Comparison of ENCODE assay signal across 8 mouse cellular contexts in genomic region chr1:180848511-180849241, GRCm38 (mm10). TPM values are rescaled to one million over a fixed set of nuclear protein-coding genes. Genes with fewer than 3 reads are reported as not detected.
A peak's percentile ranks its signal among the peaks of the same experiment; 100 is the strongest.
DNase-seq lines count a peak whose midpoint lies in the region; ATAC-seq and TF ChIP-seq lines count a peak whose summit lies in the region.

No protein-coding gene starts in this region.

- H3K4me2 ChIP-seq in hindbrain, embryonic 11.5 days (replicated peaks; ENCODE audit: low read depth, low read length), result peak overlapping the region; percentile 32
- H3K4me2 ChIP-seq in lung, postnatal 0 days (replicated peaks; ENCODE audit: low read depth, low read length), result peak overlapping the region; percentile 51

- peak overlapping the region; percentile 24 for H3K9ac ChIP-seq in hindbrain, embryonic 11.5 days (ENCODE audit: low read depth, low read length)
- peak overlapping the region; percentile 30; the same call in 1 of the 2 replicates for H3K9ac ChIP-seq in lung, postnatal 0 days (replicated peaks; ENCODE audit: low read depth)

- TF ChIP-seq CTCF in lung, postnatal 0 days (IDR thresholded peaks at IDR 0.05), result no peak

- H3K9me3 ChIP-seq in hindbrain, embryonic 11.5 days (ENCODE audit: control insufficient read depth, low read length), result no peaks in the 10 kb centered on the region
- H3K9me3 ChIP-seq in lung, postnatal 0 days (ENCODE audit: low read length), result no peaks in the 10 kb centered on the region

- peak; percentile 78 for DNase-seq in Muller cell, postnatal 12 days (ENCODE audit: inconsistent ontology term)
- DNase-seq in cerebellum, postnatal 10 days, result peak; percentile 88 to 92
- peak; percentile 27 to 33 for DNase-seq in frontal cortex, postnatal 14 days (ENCODE audit: low spot score in 2 of 2)
- peak; percentile 47 for DNase-seq in hindbrain, embryonic 11.5 days (ENCODE audit: low spot score)
- peak; percentile 54 to 64 for DNase-seq in layer of hippocampus, postnatal 10 days (ENCODE audit: low spot score in 2 of 2)
- DNase-seq in lung, postnatal 0 days (ENCODE audit: low spot score), result peak; percentile 95
- peak; percentile 31 for DNase-seq in ovary, postnatal 14 days (ENCODE audit: low spot score)
- peak; percentile 69 for DNase-seq in thymus, postnatal 4 days

- no peaks in the 10 kb centered on the region for H3K36me3 ChIP-seq in hindbrain, embryonic 11.5 days (ENCODE audit: control insufficient read depth, insufficient read depth, low read length)
- H3K36me3 ChIP-seq in lung, postnatal 0 days (ENCODE audit: insufficient read depth, low read length), result 0 out of 2 replicates have a peak, but pooled peaks cover 2% of the 10 kb centered on the region

- ATAC-seq in hindbrain, embryonic 11.5 days (ENCODE audit: low FRiP score), result peak; percentile 11; the same call in 1 of the 2 replicates
- ATAC-seq in lung, postnatal 0 days, result peak; percentile 49

- H3K27ac ChIP-seq in hindbrain, embryonic 11.5 days (ENCODE audit: low read depth, low read length), result peak overlapping the region; percentile 69
- peak overlapping the region; percentile 99 for H3K27ac ChIP-seq in lung, postnatal 0 days (ENCODE audit: low read length)

- WGBS in hindbrain, embryonic 11.5 days, result 30% methylated on average over 11 of the region's 11 CpGs
- 3% methylated on average over 11 of the region's 11 CpGs for WGBS in lung, postnatal 0 days

- TF ChIP-seq EP300 in lung, postnatal 0 days (IDR thresholded peaks at IDR 0.05), result no peak; the same call in none of the 2 replicates

- peaks cover 5% of the 10 kb centered on the region for H3K4me1 ChIP-seq in hindbrain, embryonic 11.5 days (replicated peaks; ENCODE audit: control insufficient read depth, insufficient read depth, low read length)
- peaks cover 18% of the 10 kb centered on the region; the same call in 1 of the 2 replicates for H3K4me1 ChIP-seq in lung, postnatal 0 days (ENCODE audit: insufficient read depth, low read depth, low read length)

- H3K4me3 ChIP-seq in hindbrain, embryonic 11.5 days (ENCODE audit: low read depth, low read length), result peak overlapping the region; percentile 15; the same call in 1 of the 2 replicates
- peak overlapping the region; percentile 11; the same call in 1 of the 2 replicates for H3K4me3 ChIP-seq in lung, postnatal 0 days (ENCODE audit: low read depth, low read length)

- H3K27me3 ChIP-seq in hindbrain, embryonic 11.5 days (ENCODE audit: control insufficient read depth, insufficient read depth, low read length), result no peaks in the 10 kb centered on the region
- H3K27me3 ChIP-seq in lung, postnatal 0 days (replicated peaks; ENCODE audit: insufficient read depth, low read length), result no peaks in the 10 kb centered on the region

RNA-seq across cellular contexts. Expression of gene Sde2, which starts 2.3 kb away (rescaled TPM):
- 33.8 and 34.7 TPM in 2 replicates for polyA plus RNA-seq in hindbrain, embryonic 11.5 days (2014; fragmentation: Nextera tagmentation; extraction: Ambion mirVana)
- total RNA-seq in layer of hippocampus, postnatal 10 days (2021), result 10 to 100 TPM; 20.9 to 22.4 TPM
- 21.2 and 22.6 TPM in 2 replicates for polyA plus RNA-seq in lung, postnatal 0 days (2015; fragmentation: Nextera tagmentation; extraction: Ambion mirVana)

RNA-seq across cellular contexts. Expression of gene H3f3a, which starts 34.9 kb away (rescaled TPM):
- 3,542 and 3,682 TPM in 2 replicates for polyA plus RNA-seq in hindbrain, embryonic 11.5 days (2014; fragmentation: Nextera tagmentation; extraction: Ambion mirVana)
- total RNA-seq in layer of hippocampus, postnatal 10 days (2021), result 100 to 1,000 TPM; 476 to 478 TPM
- polyA plus RNA-seq in lung, postnatal 0 days (2015; fragmentation: Nextera tagmentation; extraction: Ambion mirVana), result 1,774 and 1,827 TPM in 2 replicates

RNA-seq across cellular contexts. Expression of gene Lefty2, which starts 44.2 kb away (rescaled TPM):
- not detected in 2 replicates for polyA plus RNA-seq in hindbrain, embryonic 11.5 days (2014; fragmentation: Nextera tagmentation; extraction: Ambion mirVana)
- 10 to 100 TPM in 1 of 2 experiments, 1 to 10 TPM in 1; 8.7 to 10.2 TPM for total RNA-seq in layer of hippocampus, postnatal 10 days (2021)
- 0.16 TPM in 1 of 2 replicates, not detected in the other for polyA plus RNA-seq in lung, postnatal 0 days (2015; fragmentation: Nextera tagmentation; extraction: Ambion mirVana)

RNA-seq across cellular contexts. Expression of gene Pycr2, which starts 55.4 kb away (rescaled TPM):
- polyA plus RNA-seq in hindbrain, embryonic 11.5 days (2014; fragmentation: Nextera tagmentation; extraction: Ambion mirVana), result 81.2 and 88.5 TPM in 2 replicates
- 10 to 100 TPM; 29.6 to 31.4 TPM for total RNA-seq in layer of hippocampus, postnatal 10 days (2021)
- 51.9 and 57.5 TPM in 2 replicates for polyA plus RNA-seq in lung, postnatal 0 days (2015; fragmentation: Nextera tagmentation; extraction: Ambion mirVana)

Comparison
In these comparisons a context has a peak if more than half of its experiments do, and no peak if none do; other contexts are left out.
1. Peak in every context shown above with its lines: DNase-seq, ATAC-seq, H3K4me3 ChIP-seq and H3K27ac ChIP-seq.
2. DNase-seq: peak in every context shown above with its lines; median percentile 95 in lung, postnatal 0 days; 90 in cerebellum, postnatal 10 days; 78 in Muller cell, postnatal 12 days; 69 in thymus, postnatal 4 days; 59 in layer of hippocampus, postnatal 10 days; 47 in hindbrain, embryonic 11.5 days; 31 in ovary, postnatal 14 days; 30 in frontal cortex, postnatal 14 days.